Mouse (Mus musculus) embryonic facial prominence, embryonic 15.5 days (tissue): ENCODE results near the gene Esr1. TPM values are rescaled to one million over a fixed set of nuclear protein-coding genes. Genes with fewer than 3 reads are reported as not detected.

Experiments
- ATAC-seq: fragments of 200-750 bp; cut with Nextera tagmentation; 2 replicates; pipeline ENCODE4 v1.8.0; 2017; ENCODE audit warnings: low read depth, moderate TSS enrichment; ENCODE audit not compliant: insufficient number of reproducible peaks, low FRiP score, low TSS enrichment
- H3K27ac ChIP-seq: fragments of 300-500 bp; sonication (generic); replicated peaks from 2 replicates; pipeline ENCODE4 v1.5.1; 2015; ENCODE audit warnings: mild to moderate bottlenecking, inconsistent platforms
- H3K27me3 ChIP-seq: fragments of 300-500 bp; sonication (generic); 2 replicates; pipeline ENCODE4 v1.6.1; 2015; ENCODE audit warnings: inconsistent platforms
- H3K36me3 ChIP-seq: fragments of 300-500 bp; sonication (generic); 2 replicates; pipeline ENCODE4 v1.6.1; 2015; ENCODE audit warnings: mild to moderate bottlenecking, inconsistent platforms
- H3K4me1 ChIP-seq: fragments of 300-500 bp; sonication (generic); 2 replicates; pipeline ENCODE4 v1.6.1; 2015; ENCODE audit warnings: inconsistent platforms
- H3K4me2 ChIP-seq: fragments of 300-500 bp; sonication (generic); replicated peaks from 2 replicates; pipeline ENCODE4 v1.6.1; 2015; ENCODE audit warnings: mild to moderate bottlenecking, inconsistent platforms
- H3K4me3 ChIP-seq: fragments of 300-500 bp; sonication (generic); replicated peaks from 2 replicates; pipeline ENCODE4 v1.5.1; 2015; ENCODE audit warnings: mild to moderate bottlenecking, inconsistent platforms
- H3K9ac ChIP-seq: fragments of 300-500 bp; sonication (generic); 2 replicates; pipeline ENCODE4 v1.6.1; 2015; ENCODE audit warnings: inconsistent platforms
- H3K9me3 ChIP-seq: fragments of 300-500 bp; sonication (generic); replicated peaks from 2 replicates; pipeline ENCODE4 v1.6.1; 2016; ENCODE audit warnings: inconsistent platforms
- WGBS: fragments of 180-500 bp; shearing (Covaris S2); methylation state at CpG from one replicate; pipeline ENCODE4 v1.1.7; 2015; 5-methylcytosine and 5-hydroxymethylcytosine counted together
- polyA plus RNA-seq: library from polyadenylated mRNA; unstranded; fragments of >200 nt; fragmentation: Nextera tagmentation; extraction: Ambion mirVana; gene quantifications from 2 replicates; pipeline ENCODE4 v1.2.1, GENCODE M21; 2015

Esr1 gene
- polyA plus RNA-seq, 1 experiment from 2014 or later: 0.37 TPM

GRCm38 (mm10) chr10:4875076-4875737 is 263.8 kb downstream of the Esr1 start:
- no peaks in the 10 kb centered on the region for H3K4me1 ChIP-seq
- H3K4me2 ChIP-seq: no peak overlapping the region
- no peaks in the 10 kb centered on the region for H3K36me3 ChIP-seq
- no peak overlapping the region for H3K27ac ChIP-seq
- ATAC-seq: no peak
- no peak overlapping the region for H3K9ac ChIP-seq
- 60% methylated on average over 8 of the region's 8 CpGs for whole genome bisulfite sequencing
- no peaks in the 10 kb centered on the region for H3K9me3 ChIP-seq
- H3K4me3 ChIP-seq: no peak overlapping the region
- H3K27me3 ChIP-seq: no peaks in the 10 kb centered on the region

DNA sequence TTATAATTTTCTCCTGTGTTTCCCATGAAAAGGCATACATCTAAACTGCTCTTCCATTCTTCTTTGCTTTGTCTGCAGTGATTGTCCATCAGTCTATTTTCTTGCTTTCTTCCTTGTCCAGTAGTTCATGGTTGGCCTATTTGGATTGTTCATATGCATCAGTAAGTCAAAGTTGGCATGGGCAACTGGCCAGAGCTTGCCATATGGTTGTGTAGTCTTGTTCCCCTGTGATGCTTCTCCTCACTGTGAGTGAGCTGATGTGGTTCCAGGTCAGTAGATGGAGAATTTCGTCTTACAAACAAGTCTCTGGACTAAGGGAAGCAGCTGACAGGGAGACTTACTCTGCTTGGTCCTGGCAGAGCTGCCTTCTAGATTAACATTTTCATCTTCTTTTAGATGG is 270.0 kb downstream of the Esr1 start:
- WGBS: 69% methylated on average over 1 of the region's 1 CpGs
- H3K4me2 ChIP-seq: no peak overlapping the region
- H3K9me3 ChIP-seq: no peaks in the 10 kb centered on the region
- no peak overlapping the region for H3K4me3 ChIP-seq
- H3K36me3 ChIP-seq: no peaks in the 10 kb centered on the region
- no peak overlapping the region for H3K9ac ChIP-seq
- H3K4me1 ChIP-seq: no peaks in the 10 kb centered on the region
- no peaks in the 10 kb centered on the region for H3K27me3 ChIP-seq
- ATAC-seq: no peak
- H3K27ac ChIP-seq: no peak overlapping the region

- Histone ChIP-seq H3K9me3 (no peaks in the 10 kb centered on the region), H3K36me3 (no peaks in the 10 kb centered on the region), H3K27me3 (no peaks in the 10 kb centered on the region), H3K27ac (no peak overlapping the region), H3K4me1 (no peaks in the 10 kb centered on the region), H3K4me2 (no peak overlapping the region), H3K4me3 (no peak overlapping the region), H3K9ac (no peak overlapping the region)
- ATAC-seq: no peak
- WGBS: 78% methylated on average over 3 of the region's 3 CpGs
Measured at GRCm38 (mm10) chr10:4885506-4885905, 274.1 kb downstream of the Esr1 start.

DNA sequence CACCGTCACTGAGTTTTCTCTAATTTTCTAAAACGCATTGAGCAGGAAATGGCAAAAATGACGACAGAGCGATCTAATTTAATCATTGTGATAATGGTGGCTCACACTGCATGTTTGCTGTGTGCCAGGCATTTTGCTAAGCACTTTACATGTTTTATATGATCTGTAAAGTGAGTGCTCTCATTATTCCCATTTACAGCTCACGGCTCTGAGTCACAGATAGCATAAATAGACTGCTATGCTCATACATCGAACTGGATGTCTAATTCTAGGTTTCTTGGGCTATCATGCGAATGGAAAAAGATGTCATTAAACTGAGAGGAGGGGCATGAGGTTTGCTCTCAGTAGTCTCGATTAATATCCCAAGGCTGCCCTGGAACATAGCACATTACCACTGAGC is 274.6 kb downstream of the Esr1 start:
- WGBS: 86% methylated on average over 8 of the region's 8 CpGs
- H3K4me2 ChIP-seq: no peak overlapping the region

GRCm38 (mm10) chr10:4893475-4893874 is 282.1 kb downstream of the Esr1 start:
- H3K4me3 ChIP-seq: no peak overlapping the region
- no peak for ATAC-seq
- H3K4me2 ChIP-seq: no peak overlapping the region
- no peak overlapping the region for H3K27ac ChIP-seq
- no peaks in the 10 kb centered on the region for H3K36me3 ChIP-seq
- H3K9me3 ChIP-seq: no peaks in the 10 kb centered on the region
- no peak overlapping the region for H3K9ac ChIP-seq
- no peaks in the 10 kb centered on the region for H3K27me3 ChIP-seq
- 33% methylated on average over 1 of the region's 1 CpGs for WGBS
- no peaks in the 10 kb centered on the region for H3K4me1 ChIP-seq

More for the DNA sequence above, 274.6 kb downstream of the Esr1 start:
- no peak for ATAC-seq
- H3K9me3 ChIP-seq: no peaks in the 10 kb centered on the region
- no peaks in the 10 kb centered on the region for H3K36me3 ChIP-seq
- H3K4me3 ChIP-seq: no peak overlapping the region
- no peak overlapping the region for H3K9ac ChIP-seq
- H3K27me3 ChIP-seq: no peaks in the 10 kb centered on the region
- H3K27ac ChIP-seq: no peak overlapping the region
- H3K4me1 ChIP-seq: no peaks in the 10 kb centered on the region

DNA sequence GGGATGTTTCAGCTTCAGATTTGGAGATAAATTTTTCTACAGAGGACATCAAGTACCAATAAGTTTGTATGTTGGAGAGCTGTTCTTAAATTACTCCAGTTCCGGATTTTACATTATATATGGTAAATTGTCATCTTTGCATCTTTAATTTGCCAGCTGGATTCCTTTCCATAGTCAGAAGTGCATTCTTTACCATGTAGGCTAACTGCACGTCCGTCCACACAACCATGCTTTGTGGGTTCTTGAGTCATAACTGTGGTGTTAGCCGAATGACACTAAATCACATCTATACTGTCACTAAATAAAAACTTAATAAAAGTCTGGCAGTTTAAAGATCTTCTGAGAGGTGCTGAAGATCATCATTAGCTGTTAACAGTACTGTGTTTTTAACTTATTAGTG is 286.4 kb downstream of the Esr1 start:
- H3K9ac ChIP-seq: no peak overlapping the region
- no peaks in the 10 kb centered on the region for H3K36me3 ChIP-seq
- no peaks in the 10 kb centered on the region for H3K27me3 ChIP-seq
- H3K27ac ChIP-seq: no peak overlapping the region
- H3K4me3 ChIP-seq: no peak overlapping the region
- no peaks in the 10 kb centered on the region for H3K9me3 ChIP-seq
- ATAC-seq: no peak
- H3K4me1 ChIP-seq: no peaks in the 10 kb centered on the region
- no peak overlapping the region for H3K4me2 ChIP-seq
- 53% methylated on average over 4 of the region's 4 CpGs for WGBS

DNA sequence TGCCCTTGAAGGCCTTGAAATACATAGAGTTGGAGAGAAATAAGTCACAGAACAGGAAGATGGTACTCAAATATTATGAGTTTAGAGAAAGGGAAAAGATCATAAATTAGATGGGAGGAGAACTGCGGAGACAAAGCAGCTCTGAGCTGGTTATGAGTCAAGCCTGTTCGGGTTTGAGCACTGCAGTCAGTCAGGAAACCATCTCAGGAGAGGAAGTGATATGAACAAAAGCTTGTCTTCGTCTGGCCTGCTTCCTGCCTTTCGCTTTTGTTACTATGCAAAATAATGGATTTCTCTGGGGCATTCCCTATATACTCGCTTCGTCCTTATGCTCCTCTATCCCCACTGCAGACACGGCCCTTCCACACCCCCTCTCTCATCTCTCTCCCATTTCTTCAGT is 288.9 kb downstream of the Esr1 start:
- Histone ChIP-seq H3K27me3 (no peaks in the 10 kb centered on the region), H3K9ac (no peak overlapping the region), H3K36me3 (no peaks in the 10 kb centered on the region), H3K4me1 (no peaks in the 10 kb centered on the region), H3K4me3 (no peak overlapping the region), H3K9me3 (no peaks in the 10 kb centered on the region), H3K4me2 (no peak overlapping the region), H3K27ac (no peak overlapping the region)
- 73% methylated on average over 7 of the region's 7 CpGs for WGBS
- ATAC-seq: no peak

DNA sequence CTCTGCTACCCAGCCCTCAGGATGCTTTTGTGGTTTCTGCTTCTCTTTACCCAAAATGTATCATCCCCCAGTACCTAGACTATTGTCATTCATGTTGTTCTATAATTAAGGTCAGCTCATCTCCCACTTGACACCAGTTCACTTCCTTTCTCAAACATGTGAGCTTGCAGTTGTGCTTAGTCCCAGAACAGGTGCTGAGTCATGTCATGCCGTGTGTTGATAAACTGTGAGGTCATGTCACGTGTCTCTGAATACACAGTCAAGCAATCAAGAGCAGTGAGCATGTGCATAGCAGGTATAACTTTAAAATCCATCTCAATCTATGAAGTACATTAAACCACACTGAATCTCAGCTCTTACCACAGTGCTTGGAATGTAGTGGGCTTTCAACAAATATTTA is 297.9 kb downstream of the Esr1 start:
- H3K36me3 ChIP-seq: no peaks in the 10 kb centered on the region
- ATAC-seq: no peak
- no peaks in the 10 kb centered on the region for H3K27me3 ChIP-seq
- H3K27ac ChIP-seq: no peak overlapping the region
- H3K4me3 ChIP-seq: no peak overlapping the region
- no peaks in the 10 kb centered on the region for H3K9me3 ChIP-seq
- H3K9ac ChIP-seq: no peak overlapping the region
- WGBS: 74% methylated on average over 2 of the region's 2 CpGs
- no peak overlapping the region for H3K4me2 ChIP-seq
- no peaks in the 10 kb centered on the region for H3K4me1 ChIP-seq

GRCm38 (mm10) chr10:4910451-4910850 is 299.1 kb downstream of the Esr1 start:
- Histone ChIP-seq H3K27me3 (no peaks in the 10 kb centered on the region), H3K4me1 (no peaks in the 10 kb centered on the region), H3K9me3 (no peaks in the 10 kb centered on the region), H3K9ac (no peak overlapping the region), H3K36me3 (no peaks in the 10 kb centered on the region), H3K27ac (no peak overlapping the region), H3K4me3 (no peak overlapping the region), H3K4me2 (no peak overlapping the region)
- no peak for ATAC-seq
- 81% methylated on average over 4 of the region's 4 CpGs for WGBS

DNA sequence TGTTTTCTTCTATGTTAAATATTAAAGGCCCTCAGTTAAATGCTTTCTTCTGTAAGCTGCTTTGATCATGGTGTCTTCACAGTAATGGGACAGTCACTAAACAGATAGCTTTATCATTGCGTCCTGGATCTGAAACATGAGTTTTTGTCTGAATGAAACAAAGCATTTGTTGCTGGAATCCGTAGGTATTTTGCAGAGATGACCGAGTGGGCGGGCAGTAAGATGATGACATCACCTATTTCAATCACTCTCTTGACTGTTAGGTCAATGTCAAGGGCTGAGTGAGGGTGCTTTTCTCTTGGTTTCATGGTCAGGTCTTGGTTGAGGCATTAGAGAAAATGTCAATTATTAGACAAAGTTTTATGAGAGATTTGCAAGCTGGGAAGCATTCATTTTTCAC is 307.7 kb downstream of the Esr1 start:
- 87% methylated on average over 4 of the region's 4 CpGs for WGBS

DNA sequence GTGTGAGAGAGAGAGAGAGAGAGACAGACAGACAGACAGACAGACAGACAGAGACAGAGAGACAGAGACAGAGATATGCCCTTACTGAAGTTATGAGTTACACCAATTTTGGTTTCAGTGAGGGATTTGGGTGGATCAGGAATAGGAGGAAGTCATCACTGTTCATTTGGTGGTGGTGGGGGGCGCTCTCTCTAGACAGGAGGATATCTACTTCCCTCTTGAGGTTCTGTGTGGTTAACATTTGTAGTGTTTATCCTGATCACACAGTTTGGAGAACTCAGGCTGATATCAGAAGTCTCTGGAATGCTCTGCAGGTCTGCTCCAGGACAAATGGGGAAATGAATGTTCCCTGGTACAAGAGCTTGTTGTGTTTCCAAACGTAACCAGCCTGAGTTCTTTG is 312.2 kb downstream of the Esr1 start:
- Histone ChIP-seq H3K9me3 (no peaks in the 10 kb centered on the region), H3K9ac (no peak overlapping the region), H3K4me2 (no peak overlapping the region), H3K27ac (no peak overlapping the region), H3K27me3 (no peaks in the 10 kb centered on the region), H3K4me1 (no peaks in the 10 kb centered on the region), H3K4me3 (no peak overlapping the region), H3K36me3 (no peaks in the 10 kb centered on the region)
- WGBS: 69% methylated on average over 2 of the region's 2 CpGs
- ATAC-seq: no peak

More for the DNA sequence above, 307.7 kb downstream of the Esr1 start:
- H3K4me3 ChIP-seq: no peak overlapping the region
- H3K27me3 ChIP-seq: no peaks in the 10 kb centered on the region
- no peaks in the 10 kb centered on the region for H3K36me3 ChIP-seq
- no peak overlapping the region for H3K4me2 ChIP-seq
- H3K9me3 ChIP-seq: no peaks in the 10 kb centered on the region
- H3K9ac ChIP-seq: no peak overlapping the region
- no peaks in the 10 kb centered on the region for H3K4me1 ChIP-seq
- H3K27ac ChIP-seq: no peak overlapping the region
- ATAC-seq: no peak

- Histone ChIP-seq H3K4me3 (no peak overlapping the region), H3K36me3 (no peaks in the 10 kb centered on the region), H3K4me2 (no peak overlapping the region), H3K27me3 (no peaks in the 10 kb centered on the region), H3K27ac (no peak overlapping the region), H3K9ac (no peak overlapping the region), H3K9me3 (no peaks in the 10 kb centered on the region), H3K4me1 (no peaks in the 10 kb centered on the region)
- ATAC-seq: no peak
- WGBS: 79% methylated on average over 2 of the region's 2 CpGs
Measured at GRCm38 (mm10) chr10:4924391-4924790, 313.0 kb downstream of the Esr1 start.
